Mouse (Mus musculus) c-Kit-negative CD71-positive TER-119-positive erythroid progenitor cells, embryonic 14.5 days (primary cell): Measurements from ENCODE around the gene Armh3.

Source experiments
- DNase-seq: peaks from one replicate; pipeline ENCODE4 v3.0.0-alpha.2; 2013; ENCODE audit warnings: low read depth, low spot score

Gene Armh3

DNA sequence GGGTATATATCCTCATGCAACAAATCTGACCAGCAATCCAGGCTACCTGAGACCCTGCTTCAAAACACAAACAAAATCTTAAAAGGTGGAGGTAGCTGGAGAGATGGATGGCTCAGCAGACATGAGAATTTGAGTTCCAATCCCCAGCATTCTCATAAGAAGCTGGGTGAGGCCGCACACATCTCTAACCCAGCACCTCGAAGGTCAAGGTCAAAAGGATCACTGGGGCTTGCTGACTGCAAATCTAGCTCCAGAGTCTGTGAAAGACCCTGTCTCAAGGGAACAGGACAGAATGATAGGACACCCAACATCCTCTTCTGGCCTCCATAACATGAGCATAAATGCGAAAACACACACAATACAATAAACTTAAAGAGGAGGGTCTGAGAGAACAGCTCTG, 7.1 kb downstream of the Armh3 start:
- DNase-seq, result no peak

DNA sequence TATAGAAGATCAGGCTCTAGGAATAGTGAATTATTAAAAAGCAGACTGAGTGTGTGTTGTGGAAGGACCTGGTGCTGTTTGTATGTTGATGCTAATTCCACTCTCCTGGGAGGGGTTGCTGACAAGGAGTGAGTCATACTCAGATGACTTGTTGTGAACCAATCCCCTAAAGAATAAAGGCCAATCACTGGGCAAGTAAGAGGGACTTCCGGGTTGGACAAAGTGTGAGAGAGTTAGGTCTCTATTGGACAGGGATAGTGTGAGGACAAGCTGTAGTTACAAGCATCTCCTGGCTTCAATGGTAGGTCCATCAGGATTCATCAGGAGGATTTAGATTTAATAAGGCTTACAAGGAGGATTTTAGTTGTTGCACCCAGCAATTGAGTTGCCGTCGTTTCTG, 10.1 kb downstream of the Armh3 start:
- no peak for DNase-seq

DNA sequence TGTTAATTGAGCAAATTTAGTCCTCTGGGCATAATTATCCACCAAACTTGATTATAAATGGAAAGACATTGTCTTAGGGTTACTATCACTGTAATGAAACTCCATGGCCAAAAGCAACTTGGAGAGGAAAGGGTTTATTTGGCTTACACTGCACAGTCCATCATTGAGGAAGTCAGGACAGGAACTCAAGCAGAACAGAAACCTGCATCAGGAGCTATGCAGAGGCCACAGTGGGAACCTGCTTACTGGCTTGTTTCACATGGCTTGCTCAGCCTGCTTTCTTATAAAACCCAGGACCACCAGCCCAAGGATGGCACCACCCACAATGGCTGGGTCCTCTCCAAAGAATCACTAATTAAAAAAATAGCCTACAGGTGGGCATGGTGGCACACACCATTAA, 13.9 kb downstream of the Armh3 start:
- DNase-seq, result no peak

DNA sequence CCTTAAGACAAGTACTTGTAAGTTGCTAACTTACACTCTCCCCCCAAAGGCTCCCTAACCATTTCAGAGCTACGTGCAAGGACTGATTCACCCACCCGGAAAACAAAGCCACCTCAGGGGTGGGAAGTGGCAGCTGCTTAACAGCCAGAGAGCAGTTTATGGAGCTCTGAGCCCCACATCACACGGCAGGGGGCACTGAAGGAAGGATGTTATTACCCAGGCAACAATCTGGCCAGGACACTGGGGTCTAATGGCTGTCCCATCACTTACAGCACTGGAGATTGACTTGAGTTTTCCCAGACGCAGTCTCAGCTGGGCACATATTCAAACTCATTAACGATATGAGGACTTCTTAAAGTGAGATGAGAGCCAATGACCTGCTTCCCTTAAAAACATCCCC, 37.5 kb downstream of the Armh3 start:
- no peak for DNase-seq

DNA sequence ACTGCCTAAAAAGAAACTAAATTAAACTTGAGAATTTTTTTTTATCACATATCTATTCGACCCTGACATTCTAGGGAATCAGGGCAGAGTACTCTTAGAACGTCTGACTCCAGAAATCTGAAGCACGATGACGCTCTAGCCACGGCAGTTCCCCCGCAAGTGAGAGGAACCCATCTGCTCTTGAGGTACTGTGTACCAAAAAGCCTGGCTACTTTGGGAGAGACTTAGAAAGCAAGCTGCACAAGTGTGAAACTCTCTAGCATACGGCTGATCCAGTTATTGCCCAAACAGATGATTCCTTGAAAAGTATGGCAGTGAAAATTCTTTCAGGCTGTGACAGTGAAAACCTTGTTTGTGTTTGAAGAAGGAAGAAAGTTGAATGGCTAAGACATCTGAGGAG, 41.6 kb downstream of the Armh3 start:
- no peak for DNase-seq

DNA sequence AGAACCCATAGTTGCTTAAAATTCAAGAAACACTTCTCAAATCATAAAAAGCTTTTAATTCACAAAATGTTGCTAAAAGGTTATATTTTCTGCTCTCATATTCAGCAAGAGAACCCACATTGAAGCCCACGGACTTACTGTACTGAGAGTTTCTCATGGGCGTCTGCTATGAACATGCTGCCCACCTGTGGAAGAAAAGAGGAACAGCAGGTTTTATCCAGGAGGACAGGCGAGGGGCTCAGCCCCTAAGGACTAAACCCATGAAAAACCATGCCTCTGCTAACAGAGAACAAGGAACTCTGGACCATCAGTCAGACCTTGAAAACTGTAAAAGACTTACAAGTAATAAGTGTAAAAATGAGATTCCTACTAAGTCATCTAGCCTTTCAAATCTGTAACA, 45.0 kb downstream of the Armh3 start:
- no peak for DNase-seq

DNA sequence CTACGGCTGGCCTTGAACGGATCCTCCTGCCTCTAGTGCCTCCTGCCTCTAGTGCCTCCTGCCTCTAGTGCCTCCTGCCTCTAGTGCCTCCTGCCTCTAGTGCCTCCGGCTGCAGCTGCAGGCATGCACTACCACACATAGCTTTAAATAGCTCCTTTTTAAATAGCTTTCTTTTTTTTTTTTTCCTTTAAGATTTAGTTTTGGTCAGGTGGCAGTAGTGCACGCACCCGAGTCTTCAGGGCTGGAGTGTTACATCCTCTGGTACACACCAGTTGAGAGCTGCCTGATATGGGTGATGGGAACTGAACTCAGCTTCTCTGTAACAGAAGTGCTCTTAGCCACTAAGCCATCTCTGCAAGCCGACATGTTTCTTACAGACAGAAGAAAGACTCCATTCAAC, 49.1 kb downstream of the Armh3 start:
- no peak for DNase-seq

DNA sequence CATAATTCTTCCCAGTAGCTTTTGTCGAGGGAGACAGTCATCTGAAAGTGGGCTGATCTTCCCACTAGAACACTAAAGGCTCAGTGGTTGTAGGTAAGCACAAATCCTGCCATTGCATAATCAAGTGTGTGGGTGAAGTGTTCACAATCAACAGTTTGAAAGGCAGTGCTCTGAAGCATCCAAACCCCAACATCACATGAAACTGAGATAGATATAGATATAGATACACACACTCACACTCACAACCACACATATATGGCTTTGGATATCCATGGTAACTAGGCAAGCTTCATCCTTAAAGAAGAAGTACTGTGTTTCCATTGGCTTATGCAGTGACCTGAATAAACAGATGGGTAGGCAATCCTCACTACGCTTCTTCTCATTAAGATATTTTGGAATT, 50.5 kb downstream of the Armh3 start:
- DNase-seq, result no peak

DNA sequence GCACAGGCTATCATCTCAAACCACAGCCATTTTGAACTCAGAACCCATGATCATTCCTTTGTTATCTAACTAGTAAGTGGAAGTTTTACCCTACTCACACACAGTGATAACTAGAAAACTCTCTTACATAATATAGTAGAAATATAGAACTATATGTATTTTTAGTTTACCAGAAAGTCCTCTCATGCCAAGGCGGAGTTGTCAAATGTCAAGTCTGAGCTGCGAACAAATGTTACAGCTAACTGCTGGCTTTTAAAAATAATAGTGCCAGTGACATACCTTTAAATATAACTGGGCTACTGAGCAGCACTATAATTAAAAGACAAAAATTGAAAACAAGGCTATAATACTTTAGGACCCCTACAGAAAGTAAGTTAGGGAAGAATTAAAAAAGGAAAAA, 51.0 kb downstream of the Armh3 start:
- DNase-seq, result no peak

DNA sequence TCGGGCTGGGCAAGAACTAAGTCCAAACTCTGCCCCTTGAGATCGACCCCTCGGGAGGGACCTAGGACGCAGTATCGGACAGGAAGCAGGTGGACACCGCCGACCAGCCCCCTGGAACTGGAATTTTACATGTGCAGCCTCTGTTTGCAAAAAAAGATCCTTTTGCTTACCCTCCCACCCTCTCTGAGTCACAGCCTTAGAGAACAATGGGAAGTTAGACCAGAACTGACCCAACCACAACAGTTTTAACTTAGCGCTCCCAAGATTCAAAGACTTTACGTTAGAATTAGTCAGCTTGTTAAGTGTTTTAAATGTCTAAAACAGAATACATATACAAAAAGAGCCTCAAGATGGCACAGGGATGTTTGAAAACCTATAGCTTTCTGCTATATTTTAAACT, 51.7 kb downstream of the Armh3 start:
- no peak for DNase-seq

DNA sequence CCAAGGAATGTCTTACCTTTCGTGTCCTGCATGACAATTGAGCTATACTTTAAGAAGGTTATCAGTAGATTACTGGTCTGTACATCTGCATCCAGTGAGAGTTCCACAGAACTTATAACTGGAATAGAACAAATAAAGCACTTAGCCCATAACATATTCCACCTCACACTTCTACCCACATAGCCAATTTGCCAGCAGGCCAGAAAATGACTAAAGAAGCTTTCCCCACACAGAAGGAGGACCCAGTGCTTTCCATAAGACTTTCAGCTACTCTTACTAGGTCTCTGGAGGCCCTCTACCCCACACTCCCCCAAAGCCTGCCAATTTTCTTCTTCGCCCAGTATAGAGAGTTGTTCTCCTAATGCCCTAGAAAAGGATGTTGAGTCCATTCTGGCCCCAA, 52.3 kb downstream of the Armh3 start:
- no peak for DNase-seq

DNA sequence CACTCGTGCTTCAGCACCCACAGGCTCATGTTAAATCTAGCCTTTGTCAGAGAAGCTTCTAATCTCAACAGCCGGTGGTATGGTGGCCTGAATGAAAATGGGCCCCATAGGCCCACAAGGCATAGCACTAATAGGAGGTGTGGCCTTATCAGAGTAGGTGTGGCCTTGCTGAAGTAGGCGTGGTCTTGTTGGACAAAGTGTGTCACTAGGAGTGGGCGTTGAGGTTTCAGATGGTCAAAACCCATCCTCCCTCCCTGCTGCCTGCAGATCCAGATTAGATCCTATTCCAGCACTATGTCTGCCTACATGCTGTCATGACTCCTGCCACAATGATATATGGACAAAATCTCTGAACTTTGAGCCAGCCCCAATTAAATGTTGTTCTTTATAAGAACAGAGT, 54.5 kb downstream of the Armh3 start:
- peak; percentile 34 for DNase-seq

DNA sequence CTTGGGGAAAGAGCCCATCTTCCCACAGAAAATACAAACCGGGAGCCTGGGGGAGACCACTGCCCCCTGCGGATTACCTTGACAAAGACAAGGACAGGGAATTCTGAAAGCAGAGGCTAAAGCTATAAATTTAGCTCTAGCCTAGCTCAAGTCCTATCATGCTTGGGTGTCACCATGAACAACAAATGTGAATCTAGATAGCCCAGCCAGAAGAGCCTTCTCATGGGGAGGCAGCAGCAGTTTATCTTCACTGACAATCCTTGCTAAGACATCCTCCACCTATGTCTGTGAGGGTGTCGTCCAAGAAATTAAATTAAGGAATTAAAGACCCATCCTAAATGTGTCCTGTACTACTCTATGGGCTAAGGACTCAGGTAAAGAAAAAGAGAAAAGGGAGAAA, 60.2 kb downstream of the Armh3 start:
- DNase-seq, result no peak

DNA sequence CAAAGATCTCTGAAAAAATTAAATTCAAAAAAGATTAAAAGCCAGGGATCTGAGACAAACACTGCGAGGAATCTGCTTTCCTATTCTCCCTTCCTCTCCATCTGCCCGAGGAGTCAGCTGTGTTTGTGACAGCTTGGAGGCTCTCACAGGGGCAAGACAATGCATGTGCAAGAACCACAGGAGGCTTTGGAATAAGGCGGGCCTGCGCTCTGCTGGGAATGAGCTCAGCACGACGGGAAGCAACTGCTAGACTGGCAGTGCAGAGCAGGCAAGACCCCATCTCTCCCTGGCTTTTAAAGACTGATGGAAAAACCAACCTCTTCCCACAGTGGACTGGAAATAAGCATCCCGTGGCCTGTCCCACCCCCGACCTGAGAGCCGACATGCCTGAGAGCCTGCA, 60.8 kb downstream of the Armh3 start:
- DNase-seq, result no peak

DNA sequence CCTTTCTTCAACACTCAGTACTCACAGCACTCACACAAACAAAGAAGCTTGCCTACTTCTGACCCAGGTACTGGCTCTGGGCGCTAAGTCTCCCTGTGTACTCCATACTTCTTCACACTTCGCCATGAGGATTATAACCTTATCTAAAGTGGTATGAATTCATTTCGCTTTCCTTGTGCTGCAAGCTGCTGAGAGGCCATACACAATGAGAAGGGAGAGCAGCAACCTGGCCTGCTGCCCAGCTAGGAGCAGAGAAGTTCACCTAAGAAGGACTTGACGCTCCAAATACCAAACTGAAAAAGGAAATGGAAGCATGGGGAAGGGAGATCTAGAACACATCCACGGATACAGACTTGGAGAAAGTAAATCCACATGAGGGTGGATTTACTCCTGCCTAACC, 71.1 kb downstream of the Armh3 start:
- DNase-seq, result no peak

DNA sequence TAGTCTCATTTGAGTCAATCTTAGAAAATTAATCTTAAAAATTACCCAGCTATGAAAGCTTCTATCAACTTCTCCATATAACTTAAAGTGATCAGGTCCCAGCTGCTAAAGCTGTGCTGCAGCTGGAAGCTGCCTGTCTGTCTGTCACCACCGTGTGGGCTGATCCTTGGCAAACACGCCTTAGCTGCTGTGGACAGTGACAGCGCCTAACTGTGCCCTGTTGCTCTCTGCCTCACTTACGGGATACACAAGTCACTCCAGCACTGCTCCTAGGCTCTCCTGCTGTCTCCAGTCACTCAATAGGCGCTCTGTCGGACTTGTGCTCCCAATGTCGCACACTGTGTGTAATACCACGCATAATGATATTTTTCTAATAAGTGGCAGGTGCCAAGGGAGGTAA, 71.9 kb downstream of the Armh3 start:
- DNase-seq, result no peak

DNA sequence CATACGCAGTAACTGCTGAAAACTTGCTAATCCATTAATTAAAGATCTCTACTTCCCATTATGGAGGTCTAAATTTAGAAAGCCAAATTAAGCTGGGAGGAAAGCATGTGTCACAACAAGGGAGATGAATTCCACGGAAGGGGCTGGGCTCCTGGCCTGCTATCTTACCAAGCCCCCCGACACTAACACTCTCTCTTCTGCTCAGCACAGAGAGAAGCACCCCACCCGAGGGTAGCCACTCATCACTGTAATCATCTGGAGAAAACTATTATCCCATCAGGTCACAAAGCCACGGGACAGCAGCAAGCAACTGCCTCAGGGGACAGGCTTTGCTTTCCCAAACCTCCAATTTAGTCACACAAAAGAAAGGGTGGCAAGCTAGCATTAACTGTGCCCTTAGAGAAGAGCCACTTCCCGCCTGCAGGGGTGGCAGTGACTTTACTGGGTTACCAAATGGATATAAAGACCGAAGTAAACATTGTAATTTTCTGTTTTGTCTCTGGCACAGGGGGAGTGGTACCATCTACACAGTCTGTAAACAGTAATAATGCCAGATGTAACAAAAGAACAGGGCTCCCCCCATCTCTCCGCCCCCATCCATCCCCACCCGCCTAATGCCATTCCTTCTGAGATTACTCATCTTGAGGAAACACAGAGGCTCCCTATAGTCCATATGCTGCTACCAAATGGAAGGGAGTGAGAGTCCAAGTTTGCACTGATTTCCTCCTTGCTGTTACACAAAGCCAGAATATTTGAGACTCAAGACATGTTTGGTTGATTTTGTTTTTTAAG, 77.8 kb downstream of the Armh3 start:
- no peak for DNase-seq

DNA sequence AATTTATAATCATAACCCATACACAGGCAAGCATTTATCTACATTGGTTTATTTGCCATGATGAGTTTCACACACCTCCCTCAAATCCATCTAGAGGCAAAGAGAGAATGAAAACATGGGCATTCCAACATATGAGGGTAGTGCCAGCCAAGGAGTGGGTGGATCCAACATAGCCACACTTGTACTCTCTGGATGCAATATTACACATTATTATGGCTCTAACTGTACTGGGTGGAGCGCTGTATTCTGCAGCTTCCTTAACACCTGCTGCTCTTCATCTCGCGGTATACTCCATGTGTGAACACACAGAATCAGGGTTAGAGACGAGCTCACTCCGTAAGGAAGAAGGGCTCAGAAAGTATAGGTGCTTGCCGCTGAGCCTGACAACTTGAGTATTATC, 79.9 kb downstream of the Armh3 start:
- DNase-seq, result no peak

DNA sequence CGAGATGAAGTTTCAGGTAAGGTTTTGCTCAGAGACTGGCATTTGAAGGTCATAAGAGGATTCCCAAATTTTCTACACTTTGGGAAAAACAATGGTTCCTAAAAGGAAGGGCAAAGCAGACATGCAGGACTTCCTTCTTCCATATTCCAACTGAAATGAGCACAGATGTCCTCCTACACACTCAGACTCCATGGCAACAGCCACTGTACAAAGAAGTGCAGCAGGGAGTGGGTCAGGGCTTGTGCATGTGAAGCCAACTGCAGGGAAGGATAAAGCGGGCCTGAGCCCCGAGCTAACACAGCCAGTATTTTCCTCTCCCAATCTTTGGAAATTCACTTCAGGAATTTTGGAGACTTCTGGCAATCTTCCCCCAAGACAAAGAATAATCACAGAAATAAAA, 80.4 kb downstream of the Armh3 start:
- no peak for DNase-seq

DNA sequence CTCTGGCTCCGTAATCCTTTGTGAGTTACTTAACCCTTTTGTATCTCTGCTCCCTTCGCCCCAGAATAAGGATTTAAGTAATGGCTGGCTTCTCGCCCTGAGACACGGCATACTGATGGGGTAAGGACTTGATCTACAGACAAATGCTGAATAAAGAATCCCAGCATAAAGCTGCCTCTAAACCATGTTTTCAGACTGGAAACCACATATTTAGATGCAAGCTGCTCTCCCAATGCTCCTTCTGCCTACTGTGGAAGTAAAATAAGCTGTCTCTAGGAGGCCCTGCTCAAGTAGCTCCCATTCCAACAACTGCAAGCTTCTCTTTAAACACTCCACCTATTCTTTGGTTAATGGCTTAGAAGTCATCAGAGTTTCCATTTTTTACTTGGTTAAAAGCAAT, 81.8 kb downstream of the Armh3 start:
- DNase-seq, result no peak

DNA sequence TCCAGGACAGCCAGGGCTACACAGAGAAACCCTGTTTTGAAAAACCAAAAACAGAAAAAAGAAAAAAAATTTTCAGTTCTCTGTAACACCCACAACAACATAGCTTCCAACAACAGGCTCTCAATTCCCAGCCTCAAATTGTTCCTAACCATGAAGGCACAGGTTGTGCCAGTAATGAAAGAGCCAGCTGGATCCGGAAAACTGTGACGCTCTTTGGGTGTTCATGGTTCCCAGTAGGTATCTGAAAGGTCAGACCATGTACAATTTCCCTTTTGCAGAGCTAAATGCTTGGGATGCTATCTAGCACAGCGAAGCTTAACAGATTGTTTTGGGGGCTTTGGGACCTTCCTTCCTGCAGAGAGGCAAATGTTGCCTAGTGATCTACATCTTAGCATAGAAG, 82.3 kb downstream of the Armh3 start:
- DNase-seq, result no peak

DNA sequence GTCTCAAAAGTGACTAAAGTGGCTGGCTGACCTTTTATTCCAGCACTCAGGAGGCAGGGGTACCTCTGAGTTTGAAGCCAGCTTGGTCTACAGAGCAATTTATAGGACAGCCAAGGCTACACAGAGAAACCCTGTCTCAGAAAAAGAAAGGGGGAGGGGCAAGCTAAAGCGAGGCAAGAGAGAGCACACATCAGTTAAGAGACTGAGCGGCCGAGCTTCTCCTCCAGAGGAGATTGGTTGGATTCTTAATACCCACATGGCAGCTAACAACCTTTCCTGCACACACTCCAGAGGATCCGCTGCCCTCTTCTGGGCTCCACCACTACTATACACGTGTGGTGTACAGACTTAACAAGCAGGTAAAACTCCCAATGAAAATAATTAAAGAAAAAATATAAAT, 85.3 kb downstream of the Armh3 start:
- no peak for DNase-seq

DNA sequence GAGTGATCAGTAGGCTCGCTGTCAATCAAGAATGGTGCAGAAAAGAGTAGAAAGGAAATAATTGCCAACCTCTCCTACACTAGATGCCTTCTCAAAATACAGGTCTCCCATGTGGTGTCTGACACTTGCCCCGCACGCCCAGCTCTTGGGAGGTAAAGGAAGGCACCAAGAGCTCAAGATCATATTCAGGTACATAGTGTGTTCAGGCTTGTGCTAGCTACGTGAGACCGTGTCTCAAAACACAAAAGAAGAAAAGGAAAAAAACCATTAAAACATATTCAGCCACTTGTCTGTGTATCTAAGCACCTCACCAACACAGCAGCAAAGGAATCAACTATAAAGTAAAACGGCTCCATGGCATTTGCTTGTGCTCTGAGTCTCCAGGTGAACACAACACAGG, 85.9 kb downstream of the Armh3 start:
- DNase-seq, result no peak
